Mouse (Mus musculus): Measurements from ENCODE around the gene Six3. TPM values are rescaled to one million over a fixed set of nuclear protein-coding genes. Genes with fewer than 3 reads are reported as not detected.

The Six3 gene
- polyA plus RNA-seq, 1 experiment from 2014 or later, result not detected

DNA sequence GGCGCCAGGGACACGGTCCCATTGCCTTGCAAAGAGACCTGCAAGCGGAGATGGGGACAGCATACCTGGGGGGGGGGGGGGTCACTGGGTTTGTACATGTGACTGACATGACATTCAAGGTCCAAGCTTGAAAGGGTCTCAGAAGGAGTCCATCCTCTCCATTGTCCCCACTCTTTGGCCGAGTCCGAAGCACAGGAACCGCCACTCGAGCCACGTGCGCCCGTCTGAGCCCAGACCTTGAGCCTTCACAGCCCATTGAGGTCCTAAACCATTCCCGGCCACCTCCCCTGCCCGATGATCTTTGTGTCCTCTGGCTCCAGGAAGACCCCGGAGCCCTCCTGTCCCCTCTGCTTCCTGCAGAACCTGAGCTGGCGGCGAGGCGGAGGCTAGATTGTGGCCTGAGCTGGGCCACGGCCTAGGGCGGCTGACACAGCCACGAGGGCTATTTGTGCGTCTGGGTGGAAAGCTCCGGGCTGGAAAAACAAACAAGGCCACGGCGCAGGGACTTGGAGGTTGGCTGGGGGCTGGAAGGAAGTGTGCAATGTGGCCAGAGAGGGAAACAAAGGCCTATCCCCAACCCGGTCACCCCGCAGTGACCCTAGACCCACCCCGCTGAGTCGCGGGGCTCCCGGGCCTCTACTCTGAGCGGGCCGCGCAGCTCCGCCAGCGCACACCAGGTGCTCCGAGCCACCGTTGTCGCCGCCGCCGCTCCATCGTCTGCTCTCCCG is 4.9 kb upstream of the Six3 start:
- peak overlapping the region in 1 of 2 experiments; percentile 16; a peak in 1 of 4 replicates for H3K4me3 ChIP-seq (ENCODE audit: control insufficient read depth in 1 of 2, insufficient read depth in 1 of 2, low read depth in 1 of 2, low read length in 2 of 2)

DNA sequence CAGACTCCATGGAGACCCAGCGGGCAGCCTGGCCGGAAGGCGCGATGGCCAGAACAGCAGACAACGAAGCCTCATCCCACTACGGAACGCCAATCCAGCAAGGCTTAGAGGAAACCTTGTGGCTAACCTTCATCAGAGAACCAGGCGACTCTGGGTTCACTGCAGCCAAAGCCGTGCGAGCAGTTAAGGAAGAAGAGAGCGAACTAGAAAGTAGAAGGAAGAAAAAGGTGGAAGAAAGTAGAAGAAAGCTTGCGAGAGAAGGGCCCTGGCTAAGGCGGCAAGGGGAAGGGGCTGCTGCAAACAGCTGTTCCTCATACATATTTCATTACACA is 4.3 kb upstream of the Six3 start:
- peak overlapping the region in 1 of 2 experiments; percentile 16; a peak in 1 of 4 replicates for H3K4me3 ChIP-seq (ENCODE audit: control insufficient read depth in 1 of 2, insufficient read depth in 1 of 2, low read depth in 1 of 2, low read length in 2 of 2)
- ATAC-seq (ENCODE audit: insufficient number of reproducible peaks, insufficient read depth, low FRiP score, low read depth), result no peak
- no peak overlapping the region for H3K27ac ChIP-seq (replicated peaks in 1 of 2; ENCODE audit: control insufficient read depth in 1 of 2, insufficient read depth in 1 of 2, low read depth in 2 of 2, low read length in 2 of 2)
- peaks cover 94% of the 10 kb centered on the region for H3K27me3 ChIP-seq (ENCODE audit: control insufficient read depth, insufficient read depth, low read length)
- no peaks in the 10 kb centered on the region for H3K36me3 ChIP-seq (ENCODE audit: control insufficient read depth, insufficient read depth, low read length)
- H3K9me3 ChIP-seq (ENCODE audit: control insufficient read depth, low read length), result no peaks in the 10 kb centered on the region
- 2% methylated on average over 13 of the region's 13 CpGs for WGBS
- no peak overlapping the region for H3K4me2 ChIP-seq (ENCODE audit: low read length)
- H3K4me1 ChIP-seq (ENCODE audit: control insufficient read depth in 2 of 2, insufficient read depth in 2 of 2, low read length in 2 of 2), result peaks cover 0 to 5% of the 10 kb centered on the region in 2 experiments; a peak in 1 of 4 replicates
- no peak overlapping the region for H3K9ac ChIP-seq (ENCODE audit: low read length)

More for the DNA sequence above, 4.9 kb upstream of the Six3 start:
- H3K9ac ChIP-seq (ENCODE audit: low read length), result no peak overlapping the region
- no peak overlapping the region for H3K27ac ChIP-seq (replicated peaks in 1 of 2; ENCODE audit: control insufficient read depth in 1 of 2, insufficient read depth in 1 of 2, low read depth in 2 of 2, low read length in 2 of 2)
- H3K27me3 ChIP-seq (ENCODE audit: control insufficient read depth, insufficient read depth, low read length), result peaks cover 91% of the 10 kb centered on the region
- H3K4me2 ChIP-seq (ENCODE audit: low read length), result no peak overlapping the region
- WGBS, result under 1% methylated on average over 38 of the region's 42 CpGs
- H3K4me1 ChIP-seq (ENCODE audit: control insufficient read depth in 2 of 2, insufficient read depth in 2 of 2, low read length in 2 of 2), result peaks cover 0 to 5% of the 10 kb centered on the region in 2 experiments; a peak in 1 of 4 replicates
- ATAC-seq (ENCODE audit: insufficient number of reproducible peaks, insufficient read depth, low FRiP score, low read depth), result no peak
- H3K9me3 ChIP-seq (ENCODE audit: control insufficient read depth, low read length), result no peaks in the 10 kb centered on the region
- H3K36me3 ChIP-seq (ENCODE audit: control insufficient read depth, insufficient read depth, low read length), result no peaks in the 10 kb centered on the region

DNA sequence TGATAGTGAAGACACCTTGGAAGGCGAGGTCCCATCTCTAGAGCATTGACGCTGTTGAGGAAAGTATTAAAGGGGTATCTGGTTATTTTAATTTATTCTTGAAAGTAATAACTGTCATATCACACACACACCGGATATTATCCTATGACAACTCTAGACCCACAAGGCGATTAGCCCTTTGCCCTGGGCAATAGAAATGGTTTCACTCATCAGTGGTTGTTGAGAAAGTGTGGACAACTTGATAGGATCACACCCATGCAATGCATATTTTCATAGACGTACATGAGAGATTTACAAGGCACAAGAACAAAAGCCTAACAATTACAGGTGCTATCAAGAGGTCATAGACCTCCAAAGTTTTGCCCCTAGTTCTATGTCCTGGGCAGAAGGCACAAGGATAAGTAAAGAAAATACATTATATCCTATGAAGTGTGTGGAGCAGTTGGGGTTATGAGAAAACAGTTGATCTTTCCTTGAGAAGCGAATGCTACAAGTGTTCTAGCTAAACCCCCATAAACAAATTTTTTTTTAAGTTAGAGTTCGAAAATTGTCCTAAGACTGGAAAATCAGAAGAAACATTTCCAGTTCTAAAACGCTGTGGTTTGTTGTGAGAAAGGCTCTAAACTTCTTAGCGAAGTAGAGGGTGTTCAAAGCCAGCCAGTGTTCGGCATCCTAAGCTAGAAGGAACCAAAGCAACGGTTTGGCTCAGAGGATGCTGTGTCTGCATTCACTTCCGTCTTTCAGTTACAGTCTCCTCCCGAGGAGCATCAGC is 3.6 kb upstream of the Six3 start:
- Histone ChIP-seq H3K36me3 (ENCODE audit: control insufficient read depth, insufficient read depth, low read length) (no peaks in the 10 kb centered on the region), H3K4me3 (ENCODE audit: control insufficient read depth in 1 of 2, insufficient read depth in 1 of 2, low read depth in 1 of 2, low read length in 2 of 2) (no peak overlapping the region), H3K4me1 (ENCODE audit: control insufficient read depth in 2 of 2, insufficient read depth in 2 of 2, low read length in 2 of 2) (peaks cover 0 to 5% of the 10 kb centered on the region in 2 experiments; a peak in 1 of 4 replicates), H3K27ac (replicated peaks in 1 of 2; ENCODE audit: control insufficient read depth in 1 of 2, insufficient read depth in 1 of 2, low read depth in 2 of 2, low read length in 2 of 2) (no peak overlapping the region), H3K27me3 (ENCODE audit: control insufficient read depth, insufficient read depth, low read length) (peaks cover 95% of the 10 kb centered on the region), H3K4me2 (ENCODE audit: low read length) (no peak overlapping the region), H3K9ac (ENCODE audit: low read length) (no peak overlapping the region), H3K9me3 (ENCODE audit: control insufficient read depth, low read length) (no peaks in the 10 kb centered on the region)
- WGBS, result 5% methylated on average over 13 of the region's 13 CpGs
- no peak for ATAC-seq (ENCODE audit: insufficient number of reproducible peaks, insufficient read depth, low FRiP score, low read depth)

DNA sequence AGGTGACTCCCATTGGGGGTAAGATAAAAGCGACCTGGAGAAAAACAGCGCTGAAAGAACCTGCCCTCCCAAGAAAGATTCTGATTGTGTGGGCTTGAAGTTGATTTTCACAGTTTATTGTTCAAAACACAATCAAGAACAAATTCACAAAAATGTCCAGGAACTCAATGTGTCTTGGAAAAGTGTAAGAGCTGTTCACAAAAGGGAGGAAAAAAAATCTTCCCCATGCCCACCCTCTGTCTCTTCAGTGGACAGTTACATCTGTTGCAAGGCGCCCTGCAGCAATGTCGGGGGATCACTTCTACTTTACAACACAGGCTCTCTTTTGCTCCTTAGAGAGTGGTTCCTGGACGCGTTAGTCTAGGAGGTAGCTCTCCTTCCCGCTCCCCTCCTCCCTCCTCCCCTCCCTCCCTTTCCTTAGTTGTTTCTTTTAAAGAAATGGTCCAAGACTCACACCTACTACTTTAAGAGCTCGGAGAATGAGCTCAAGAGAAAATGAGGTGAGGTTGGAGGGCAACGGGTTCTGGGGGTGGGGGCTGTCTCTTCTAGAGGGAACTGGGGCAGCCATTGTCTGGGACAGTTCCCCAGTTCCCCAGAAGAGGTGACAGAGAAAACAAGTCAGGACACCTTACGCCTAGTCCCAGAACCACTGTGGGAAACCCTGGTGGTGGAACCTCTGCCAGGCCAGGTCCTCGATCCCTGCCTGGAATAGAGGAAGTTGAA is 2.9 kb upstream of the Six3 start:
- H3K4me2 ChIP-seq (ENCODE audit: low read length), result no peak overlapping the region
- no peaks in the 10 kb centered on the region for H3K36me3 ChIP-seq (ENCODE audit: control insufficient read depth, insufficient read depth, low read length)
- peaks cover 95% of the 10 kb centered on the region for H3K27me3 ChIP-seq (ENCODE audit: control insufficient read depth, insufficient read depth, low read length)
- no peak overlapping the region for H3K27ac ChIP-seq (replicated peaks in 1 of 2; ENCODE audit: control insufficient read depth in 1 of 2, insufficient read depth in 1 of 2, low read depth in 2 of 2, low read length in 2 of 2)
- WGBS, result 3% methylated on average over 11 of the region's 11 CpGs
- peaks cover 0 to 8% of the 10 kb centered on the region in 2 experiments; a peak in 2 of 4 replicates for H3K4me1 ChIP-seq (ENCODE audit: control insufficient read depth in 2 of 2, insufficient read depth in 2 of 2, low read length in 2 of 2)
- ATAC-seq (ENCODE audit: insufficient number of reproducible peaks, insufficient read depth, low FRiP score, low read depth), result no peak
- H3K9me3 ChIP-seq (ENCODE audit: control insufficient read depth, low read length), result no peaks in the 10 kb centered on the region
- no peak overlapping the region for H3K4me3 ChIP-seq (ENCODE audit: control insufficient read depth in 1 of 2, insufficient read depth in 1 of 2, low read depth in 1 of 2, low read length in 2 of 2)
- H3K9ac ChIP-seq (ENCODE audit: low read length), result no peak overlapping the region

DNA sequence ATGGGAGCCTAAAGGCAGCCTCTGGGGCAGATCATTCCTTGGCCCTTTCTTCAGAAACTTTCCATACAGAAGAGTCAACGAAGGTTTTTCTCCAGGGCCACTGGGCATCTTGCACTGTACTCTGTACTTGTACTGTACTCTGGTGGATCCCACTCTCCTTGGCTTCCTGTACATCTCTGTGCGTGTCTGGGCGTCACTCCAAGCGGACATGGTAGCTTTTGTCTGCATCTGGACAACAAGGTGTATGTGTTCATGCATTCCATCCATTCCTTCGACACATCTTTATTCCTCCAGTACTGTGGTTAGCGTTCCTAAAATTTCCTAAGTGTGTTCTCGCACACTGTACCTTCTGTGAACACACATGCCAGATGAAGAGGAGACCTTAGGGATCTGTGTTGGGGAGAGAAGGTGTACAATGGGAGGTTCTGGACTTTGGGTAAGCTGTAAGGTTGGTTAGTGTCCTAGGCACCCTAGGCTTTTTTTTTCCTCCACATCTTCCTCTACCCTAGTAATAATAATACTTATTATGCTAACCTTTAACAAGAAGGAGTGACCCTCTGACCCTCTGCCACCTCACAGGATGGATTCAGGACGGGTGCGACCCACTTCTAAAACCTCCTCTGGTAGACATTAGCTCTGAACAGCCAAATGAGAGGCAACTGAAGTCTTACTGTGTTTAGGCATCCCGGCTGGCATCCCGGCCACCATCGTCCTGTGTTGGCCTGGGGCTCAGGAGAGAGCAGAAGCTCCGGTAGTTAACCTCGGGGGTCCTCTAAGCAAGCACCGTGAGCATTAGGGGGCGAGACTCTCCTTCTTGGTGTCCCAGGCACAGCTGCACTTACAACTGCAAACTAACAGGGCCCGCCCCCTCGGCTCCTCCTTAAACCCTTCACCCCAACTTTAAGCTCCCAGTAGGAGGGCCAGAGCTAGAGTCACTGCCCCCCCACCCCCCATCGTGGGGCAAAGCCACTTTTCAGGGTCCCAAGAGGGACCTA is 1.6 kb upstream of the Six3 start:
- Histone ChIP-seq H3K9ac (ENCODE audit: low read length) (no peak overlapping the region), H3K4me3 (ENCODE audit: control insufficient read depth in 1 of 2, insufficient read depth in 1 of 2, low read depth in 1 of 2, low read length in 2 of 2) (no peak overlapping the region), H3K27me3 (ENCODE audit: control insufficient read depth, insufficient read depth, low read length) (peaks cover 96% of the 10 kb centered on the region), H3K4me1 (ENCODE audit: control insufficient read depth in 2 of 2, insufficient read depth in 2 of 2, low read length in 2 of 2) (peaks cover 0 to 8% of the 10 kb centered on the region in 2 experiments; a peak in 2 of 4 replicates), H3K36me3 (ENCODE audit: control insufficient read depth, insufficient read depth, low read length) (no peaks in the 10 kb centered on the region), H3K27ac (replicated peaks in 1 of 2; ENCODE audit: control insufficient read depth in 1 of 2, insufficient read depth in 1 of 2, low read depth in 2 of 2, low read length in 2 of 2) (no peak overlapping the region), H3K4me2 (ENCODE audit: low read length) (no peak overlapping the region), H3K9me3 (ENCODE audit: control insufficient read depth, low read length) (no peaks in the 10 kb centered on the region)
- 4% methylated on average over 19 of the region's 19 CpGs for WGBS
- ATAC-seq (ENCODE audit: insufficient number of reproducible peaks, insufficient read depth, low FRiP score, low read depth), result no peak

DNA sequence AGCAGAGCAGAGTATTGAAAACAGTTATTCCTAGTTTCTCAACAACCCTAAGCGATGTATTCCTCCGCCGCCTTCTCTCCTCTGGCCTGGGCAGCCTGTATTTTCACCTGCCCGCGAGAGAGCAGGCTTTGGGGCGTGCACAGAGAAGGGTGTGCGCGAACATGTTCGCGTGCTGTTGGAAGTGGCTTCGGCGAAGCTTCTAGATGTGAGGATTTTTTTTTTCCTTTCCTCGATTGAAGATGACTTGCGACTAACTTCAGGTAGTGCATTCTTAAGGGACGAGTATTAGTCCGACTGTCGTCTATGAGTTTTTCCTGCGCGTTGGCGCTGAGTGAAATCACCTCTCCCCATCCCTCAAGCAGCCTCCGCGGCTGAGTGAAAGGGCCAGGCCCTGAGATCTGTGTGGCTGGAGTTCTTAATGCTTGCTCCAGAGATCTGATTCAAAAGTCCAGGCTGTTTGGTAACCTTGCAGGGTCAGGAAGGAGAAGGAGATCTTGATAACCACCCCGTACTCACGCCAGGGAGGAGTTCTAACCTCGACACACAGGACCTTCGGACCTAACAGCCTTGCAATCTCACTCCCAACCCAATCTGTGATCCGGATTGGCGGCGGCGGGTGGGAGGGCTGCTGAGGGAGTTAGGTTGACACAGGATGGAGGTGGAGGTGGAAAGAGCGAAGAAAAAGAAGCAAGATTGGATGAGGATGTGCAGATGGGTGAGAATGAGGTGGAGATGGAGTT is 712 bp upstream of the Six3 start:
- peaks cover 0 to 8% of the 10 kb centered on the region in 2 experiments; a peak in 2 of 4 replicates for H3K4me1 ChIP-seq (ENCODE audit: control insufficient read depth in 2 of 2, insufficient read depth in 2 of 2, low read length in 2 of 2)
- H3K27me3 ChIP-seq (ENCODE audit: control insufficient read depth, insufficient read depth, low read length), result peaks cover 100% of the 10 kb centered on the region
- no peak overlapping the region for H3K4me2 ChIP-seq (ENCODE audit: low read length)
- H3K27ac ChIP-seq (replicated peaks in 1 of 2; ENCODE audit: control insufficient read depth in 1 of 2, insufficient read depth in 1 of 2, low read depth in 2 of 2, low read length in 2 of 2), result no peak overlapping the region
- H3K36me3 ChIP-seq (ENCODE audit: control insufficient read depth, insufficient read depth, low read length), result no peaks in the 10 kb centered on the region
- H3K9me3 ChIP-seq (ENCODE audit: control insufficient read depth, low read length), result no peaks in the 10 kb centered on the region
- H3K4me3 ChIP-seq (ENCODE audit: control insufficient read depth in 1 of 2, insufficient read depth in 1 of 2, low read depth in 1 of 2, low read length in 2 of 2), result no peak overlapping the region
- no peak overlapping the region for H3K9ac ChIP-seq (ENCODE audit: low read length)
- no peak for ATAC-seq (ENCODE audit: insufficient number of reproducible peaks, insufficient read depth, low FRiP score, low read depth)
- WGBS, result under 1% methylated on average over 31 of the region's 31 CpGs

Data from heart, embryonic 14.5 days (tissue).